In the genomic region with DNA sequence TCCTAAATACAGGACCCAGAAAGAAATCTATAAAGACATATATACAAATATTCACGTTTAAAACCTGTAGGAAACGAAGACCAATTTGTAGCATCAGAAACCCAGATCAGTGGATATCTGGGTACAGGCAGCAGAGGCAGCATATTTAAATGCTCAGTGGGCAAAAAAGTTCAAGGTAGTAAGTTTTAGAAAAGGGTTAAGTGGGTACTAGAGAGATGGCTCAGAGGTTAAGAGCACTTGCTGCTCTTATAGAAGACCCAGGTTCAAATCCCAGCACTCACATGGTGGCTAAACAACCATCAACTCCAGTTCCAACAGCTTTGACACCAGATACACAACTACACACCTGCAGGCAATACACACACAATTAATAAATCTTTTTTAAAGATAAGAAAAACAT, we compare ENCODE assay signal across 14 mouse cellular contexts. TPM values are rescaled to one million over a fixed set of nuclear protein-coding genes. Genes with fewer than 3 reads are reported as not detected.
DNase-seq lines count a peak whose midpoint lies in the region; ATAC-seq lines count a peak whose summit lies in the region.
"Had no signal": no experiment of that assay in that cellular context is flagged by ENCODE, and none has a peak within 500 bp of the region (broad histone marks: within the 10 kb centered on the region; RNA-seq: fewer than 3 reads in every experiment).

No protein-coding gene starts in this region.

- ATAC-seq in heart, embryonic 11.5 days (replicated peaks; ENCODE audit: insufficient number of reproducible peaks, low FRiP score, low TSS enrichment) = no peak
- ATAC-seq in heart, embryonic 12.5 days (ENCODE audit: insufficient number of reproducible peaks, low FRiP score) = no peak
- no peak for ATAC-seq in liver, embryonic 12.5 days
- no peak for ATAC-seq in liver, embryonic 13.5 days (ENCODE audit: low read depth)

- H3K4me2 ChIP-seq in heart, embryonic 11.5 days = peak overlapping the region; percentile 89
- no peak overlapping the region for H3K4me2 ChIP-seq in heart, embryonic 12.5 days
- H3K4me2 ChIP-seq in liver, embryonic 12.5 days = peak overlapping the region; percentile 91; the same call in 1 of the 2 replicates
- H3K4me2 ChIP-seq in liver, embryonic 13.5 days = peak overlapping the region; percentile 78; the same call in 1 of the 2 replicates

- no peak overlapping the region for H3K4me3 ChIP-seq in heart, embryonic 11.5 days (ENCODE audit: low read depth, low read length)
- H3K4me3 ChIP-seq in heart, embryonic 12.5 days = no peak overlapping the region
- H3K4me3 ChIP-seq in liver, embryonic 12.5 days = peak overlapping the region; percentile 98; the same call in 1 of the 2 replicates
- peak overlapping the region; percentile 83 for H3K4me3 ChIP-seq in embryonic facial prominence, embryonic 10.5 days
- no peak overlapping the region for H3K4me3 ChIP-seq in liver, embryonic 13.5 days (replicated peaks)

- 78% methylated on average over 2 of the region's 2 CpGs for WGBS in heart, embryonic 11.5 days (ENCODE audit: insufficient replicate concordance)
- 75% methylated on average over 2 of the region's 2 CpGs for WGBS in heart, embryonic 12.5 days
- WGBS in liver, embryonic 12.5 days (ENCODE audit: insufficient replicate concordance) = 67% methylated on average over 2 of the region's 2 CpGs
- 88% methylated on average over 2 of the region's 2 CpGs for WGBS in embryonic facial prominence, embryonic 10.5 days
- WGBS in liver, embryonic 13.5 days (ENCODE audit: insufficient replicate concordance) = 57% methylated on average over 2 of the region's 2 CpGs

- no peaks in the 10 kb centered on the region for H3K36me3 ChIP-seq in heart, embryonic 11.5 days (ENCODE audit: control insufficient read depth, insufficient read depth, low read length)
- peaks cover 5% of the 10 kb centered on the region; the same call in 1 of the 2 replicates for H3K36me3 ChIP-seq in heart, embryonic 12.5 days
- peaks cover 11% of the 10 kb centered on the region for H3K36me3 ChIP-seq in liver, embryonic 12.5 days
- peaks cover 12% of the 10 kb centered on the region for H3K36me3 ChIP-seq in embryonic facial prominence, embryonic 10.5 days (replicated peaks)
- peaks cover 11% of the 10 kb centered on the region for H3K36me3 ChIP-seq in liver, embryonic 13.5 days

- H3K9me3 ChIP-seq in heart, embryonic 11.5 days (replicated peaks; ENCODE audit: control insufficient read depth, low read length) = no peaks in the 10 kb centered on the region
- H3K9me3 ChIP-seq in heart, embryonic 12.5 days (replicated peaks) = no peaks in the 10 kb centered on the region
- H3K9me3 ChIP-seq in liver, embryonic 12.5 days (replicated peaks) = no peaks in the 10 kb centered on the region
- H3K9me3 ChIP-seq in embryonic facial prominence, embryonic 10.5 days = no peaks in the 10 kb centered on the region
- H3K9me3 ChIP-seq in liver, embryonic 13.5 days (replicated peaks) = no peaks in the 10 kb centered on the region
- H3K9me3 ChIP-seq: G1E; neural tube, embryonic 12.5 days had no signal

- DNase-seq in liver = no peak
- DNase-seq in embryonic facial prominence, embryonic 10.5 days (ENCODE audit: low spot score) = no peak
- DNase-seq in liver, embryonic 13.5 days = no peak
- no peak for DNase-seq in adrenal gland, postnatal 25 days
- no peak for DNase-seq in retina, postnatal 1 day
- DNase-seq: cerebellum, adult 11 months; heart, postnatal 14 days; kidney, adult 18-20 months had no signal

- no peaks in the 10 kb centered on the region for H3K27me3 ChIP-seq in heart, embryonic 11.5 days (ENCODE audit: control insufficient read depth, insufficient read depth, low read length)
- no peaks in the 10 kb centered on the region for H3K27me3 ChIP-seq in heart, embryonic 12.5 days (replicated peaks)
- no peaks in the 10 kb centered on the region for H3K27me3 ChIP-seq in liver, embryonic 12.5 days (replicated peaks)
- no peaks in the 10 kb centered on the region for H3K27me3 ChIP-seq in embryonic facial prominence, embryonic 10.5 days (replicated peaks; ENCODE audit: low read depth, poor library complexity, severe bottlenecking)
- H3K27me3 ChIP-seq in liver, embryonic 13.5 days = no peaks in the 10 kb centered on the region
- H3K27me3 ChIP-seq: neural tube, embryonic 12.5 days had no signal

- H3K9ac ChIP-seq in heart, embryonic 11.5 days (ENCODE audit: low read depth, low read length) = no peak overlapping the region
- no peak overlapping the region for H3K9ac ChIP-seq in heart, embryonic 12.5 days
- no peak overlapping the region for H3K9ac ChIP-seq in liver, embryonic 12.5 days
- no peak overlapping the region for H3K9ac ChIP-seq in liver, embryonic 13.5 days

- H3K27ac ChIP-seq in heart, embryonic 11.5 days (ENCODE audit: low read depth, low read length) = no peak overlapping the region
- no peak overlapping the region for H3K27ac ChIP-seq in heart, embryonic 12.5 days (ENCODE audit: poor library complexity, severe bottlenecking)
- H3K27ac ChIP-seq in liver, embryonic 12.5 days = no peak overlapping the region
- no peak overlapping the region for H3K27ac ChIP-seq in embryonic facial prominence, embryonic 10.5 days (replicated peaks)
- no peak overlapping the region for H3K27ac ChIP-seq in liver, embryonic 13.5 days
- H3K27ac ChIP-seq: left cerebral cortex, adult 2 months; neural tube, embryonic 12.5 days had no signal

- H3K4me1 ChIP-seq in heart, embryonic 11.5 days (ENCODE audit: control insufficient read depth, insufficient read depth, low read length) = peaks cover 8% of the 10 kb centered on the region
- peaks cover 11% of the 10 kb centered on the region for H3K4me1 ChIP-seq in heart, embryonic 12.5 days (replicated peaks)
- peaks cover 20% of the 10 kb centered on the region for H3K4me1 ChIP-seq in liver, embryonic 12.5 days
- H3K4me1 ChIP-seq in embryonic facial prominence, embryonic 10.5 days = peaks cover 16% of the 10 kb centered on the region
- H3K4me1 ChIP-seq in liver, embryonic 13.5 days (replicated peaks) = peaks cover 16% of the 10 kb centered on the region

RNA-seq across cellular contexts. Expression of a gene that starts 1.3 kb away (rescaled TPM):
- 64.1 and 65.3 TPM in 2 replicates for polyA plus RNA-seq in heart, embryonic 11.5 days (2014; fragmentation: Nextera tagmentation; extraction: Ambion mirVana)
- 62.3 and 64.0 TPM in 2 replicates for polyA plus RNA-seq in heart, embryonic 12.5 days (2016; fragmentation: Nextera tagmentation; extraction: Ambion mirVana)
- 47.8 and 49.2 TPM in 2 replicates for polyA plus RNA-seq in liver, embryonic 12.5 days (2016; fragmentation: Nextera tagmentation; extraction: Ambion mirVana)
- polyA plus RNA-seq in embryonic facial prominence, embryonic 10.5 days (2016; fragmentation: Nextera tagmentation; extraction: Ambion mirVana) = 104 and 106 TPM in 2 replicates
- 44.7 and 54.2 TPM in 2 replicates for polyA plus RNA-seq in liver, embryonic 13.5 days (2015; fragmentation: Nextera tagmentation; extraction: Ambion mirVana)
- 31.7 and 46.4 TPM in 2 replicates for total RNA-seq in adrenal gland, postnatal 25 days (2021)

RNA-seq across cellular contexts. Expression of a gene that starts 1.4 kb away (rescaled TPM):
- 14.5 and 14.7 TPM in 2 replicates for polyA plus RNA-seq in heart, embryonic 11.5 days (2014; fragmentation: Nextera tagmentation; extraction: Ambion mirVana)
- polyA plus RNA-seq in heart, embryonic 12.5 days (2016; fragmentation: Nextera tagmentation; extraction: Ambion mirVana) = 10.2 and 12.5 TPM in 2 replicates
- 14.6 and 14.8 TPM in 2 replicates for polyA plus RNA-seq in liver, embryonic 12.5 days (2016; fragmentation: Nextera tagmentation; extraction: Ambion mirVana)
- 24.2 and 24.9 TPM in 2 replicates for polyA plus RNA-seq in embryonic facial prominence, embryonic 10.5 days (2016; fragmentation: Nextera tagmentation; extraction: Ambion mirVana)
- polyA plus RNA-seq in liver, embryonic 13.5 days (2015; fragmentation: Nextera tagmentation; extraction: Ambion mirVana) = 10.6 and 11.3 TPM in 2 replicates
- 9.1 and 13.2 TPM in 2 replicates for total RNA-seq in adrenal gland, postnatal 25 days (2021)

RNA-seq across cellular contexts. Expression of a gene that starts 57.0 kb away (rescaled TPM):
- 0.96 and 1.5 TPM in 2 replicates for polyA plus RNA-seq in heart, embryonic 11.5 days (2014; fragmentation: Nextera tagmentation; extraction: Ambion mirVana)
- 1.3 and 1.5 TPM in 2 replicates for polyA plus RNA-seq in heart, embryonic 12.5 days (2016; fragmentation: Nextera tagmentation; extraction: Ambion mirVana)
- polyA plus RNA-seq in liver, embryonic 12.5 days (2016; fragmentation: Nextera tagmentation; extraction: Ambion mirVana) = 2.2 and 2.5 TPM in 2 replicates
- 1.4 and 1.9 TPM in 2 replicates for polyA plus RNA-seq in embryonic facial prominence, embryonic 10.5 days (2016; fragmentation: Nextera tagmentation; extraction: Ambion mirVana)
- 2.0 and 2.3 TPM in 2 replicates for polyA plus RNA-seq in liver, embryonic 13.5 days (2015; fragmentation: Nextera tagmentation; extraction: Ambion mirVana)
- total RNA-seq in adrenal gland, postnatal 25 days (2021) = 2.6 TPM in 2 replicates
- polyA plus RNA-seq: G1E had no signal

Comparison
In these comparisons a context has a peak if more than half of its experiments do, and no peak if none do; other contexts are left out.
1. H3K4me3 ChIP-seq: peak in liver, embryonic 12.5 days (single experiment) and embryonic facial prominence, embryonic 10.5 days (single experiment); none in heart, embryonic 11.5 days (single experiment), heart, embryonic 12.5 days (single experiment) and liver, embryonic 13.5 days (single experiment).